Mouse (Mus musculus): Measurements from ENCODE around the gene Pln. TPM values are rescaled to one million over a fixed set of nuclear protein-coding genes. Genes with fewer than 3 reads are reported as not detected.

Pln gene
- 26.4 TPM for polyA plus RNA-seq (2014; fragmentation: Illumina TruSeq; extraction: RNeasy Lipid Tissue Mini Kit (QIAGEN cat#74804); ENCODE audit: low read depth, low replicate concordance)

DNA sequence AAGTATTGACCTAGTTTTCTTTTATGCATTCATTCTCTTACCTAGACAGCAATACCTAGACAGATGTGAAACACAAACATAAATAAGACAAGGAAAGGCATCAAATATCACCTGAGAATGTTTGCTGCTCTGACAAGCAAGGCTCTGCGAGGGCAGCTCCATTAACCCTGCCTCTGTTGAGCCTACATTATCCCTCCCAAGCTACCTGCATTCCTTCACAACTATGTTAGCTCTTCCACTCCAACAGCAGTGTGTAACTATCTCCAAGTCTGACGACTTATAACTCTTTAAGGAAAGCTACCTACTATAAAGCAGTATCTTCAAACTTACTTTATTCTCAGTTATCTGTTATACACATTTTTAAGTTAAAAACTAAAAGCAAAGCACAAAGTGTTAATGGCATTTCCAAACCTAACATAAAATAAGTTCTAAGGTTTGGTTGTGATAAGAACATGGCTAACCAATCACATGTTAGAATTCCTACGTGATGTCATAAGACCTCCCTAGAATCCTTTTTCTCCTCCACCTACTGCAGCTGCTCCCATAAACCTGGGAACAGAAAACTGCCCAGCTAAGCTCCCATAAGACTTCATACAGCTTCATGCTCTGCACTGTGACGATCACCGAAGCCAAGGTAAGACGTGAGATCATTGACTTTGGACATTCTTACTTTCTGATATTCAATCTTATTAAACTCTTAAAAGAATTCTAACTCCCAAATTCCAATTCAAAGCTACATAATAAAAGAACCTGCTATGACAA is at the start of gene Pln:
Gene Pln, plus strand, starts transcription at position 506 of the 762 bp plus-strand sequence.

DNA sequence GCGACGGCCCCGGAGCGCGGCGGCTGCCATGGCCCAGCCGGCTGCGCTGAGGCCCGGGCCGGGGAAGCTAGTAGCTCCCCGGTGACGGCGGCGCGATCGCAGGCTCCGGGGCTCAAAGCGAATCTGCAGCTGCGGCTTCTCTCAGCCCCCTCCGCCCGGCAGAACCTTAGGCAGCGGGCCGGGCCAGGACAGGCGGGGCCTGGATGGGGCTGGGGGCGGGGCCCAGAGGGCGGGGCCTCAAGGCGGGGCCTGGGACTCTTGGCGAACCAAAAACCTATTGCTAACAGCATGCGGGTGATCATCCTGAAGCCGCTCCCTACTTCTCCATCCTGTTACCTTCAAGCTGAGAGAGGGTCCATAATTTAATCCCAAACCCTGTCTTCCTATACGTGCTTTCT is 42.2 kb downstream of the Pln start, which contains the start of gene Cep85l:
Gene Cep85l, minus strand, starts transcription at position 239 of the 398 bp plus-strand sequence.

Other genes starting within 250 kb of the Pln start
- gene Cep85l, start 42.3 kb downstream of the Pln start, polyA plus RNA-seq (2014; fragmentation: Illumina TruSeq; extraction: RNeasy Lipid Tissue Mini Kit (QIAGEN cat#74804); ENCODE audit: low read depth, low replicate concordance) = 635 TPM

All from testis, adult 10 weeks (tissue).